Mouse (Mus musculus) forebrain, embryonic 11.5 days (tissue): ENCODE results near the gene Lamtor2. TPM values are rescaled to one million over a fixed set of nuclear protein-coding genes. Genes with fewer than 3 reads are reported as not detected.

Experiments used
- ATAC-seq: fragments of 200-750 bp; cut with Nextera tagmentation; replicated peaks from 2 replicates; pipeline ENCODE4 v1.8.0; 2017; ENCODE audit warnings: moderate TSS enrichment; ENCODE audit not compliant: low FRiP score
- DNase-seq: peaks from one replicate; pipeline ENCODE4 v3.0.0-alpha.2; 2017; ENCODE audit warnings: low spot score
- H3K27ac ChIP-seq: fragments of 300-500 bp; sonication (generic); 2 replicates; pipeline ENCODE4 v1.5.1; 2014; ENCODE audit warnings: low read depth, low read length
- H3K27me3 ChIP-seq: fragments of 300-500 bp; sonication (generic); 2 replicates; pipeline ENCODE4 v1.6.1; 2014; ENCODE audit warnings: mild to moderate bottlenecking, low read length, mixed read lengths; ENCODE audit not compliant: control insufficient read depth, insufficient read depth
- H3K36me3 ChIP-seq: fragments of 300-500 bp; sonication (generic); 2 replicates; pipeline ENCODE4 v1.6.1; 2014; ENCODE audit warnings: mild to moderate bottlenecking, low read length, moderate library complexity, mixed read lengths; ENCODE audit not compliant: control insufficient read depth, insufficient read depth
- H3K4me1 ChIP-seq: fragments of 300-500 bp; sonication (generic); replicated peaks from 2 replicates; pipeline ENCODE4 v1.6.1; 2014; ENCODE audit warnings: low read length, mixed read lengths; ENCODE audit not compliant: control insufficient read depth, insufficient read depth
- H3K4me2 ChIP-seq: fragments of 300-500 bp; sonication (generic); 2 replicates; pipeline ENCODE4 v1.6.1; 2014; ENCODE audit warnings: low read depth, mild to moderate bottlenecking, low read length, moderate library complexity, mixed read lengths; ENCODE audit not compliant: severe bottlenecking
- H3K4me3 ChIP-seq: fragments of 300-500 bp; sonication (generic); 2 replicates; pipeline ENCODE4 v1.5.1; 2014; ENCODE audit warnings: low read depth, low read length
- H3K9ac ChIP-seq: fragments of 300-500 bp; sonication (generic); 2 replicates; pipeline ENCODE4 v1.6.1; 2014; ENCODE audit warnings: low read length
- H3K9me3 ChIP-seq: fragments of 300-500 bp; sonication (generic); 2 replicates; pipeline ENCODE4 v1.6.1; 2016; ENCODE audit warnings: low read length, mixed read lengths; ENCODE audit not compliant: control insufficient read depth
- WGBS: fragments of 180-500 bp; shearing (Covaris S2); extraction: QIAGEN DNeasy Blood & Tissue Kit; methylation state at CpG from one replicate; pipeline ENCODE4 v1.1.7; 2014; 5-methylcytosine and 5-hydroxymethylcytosine counted together
- polyA plus RNA-seq: library from polyadenylated mRNA; unstranded; fragments of >200 nt; fragmentation: Nextera tagmentation; extraction: Ambion mirVana; gene quantifications from 2 replicates; pipeline ENCODE4 v1.2.1, GENCODE M21; 2014

Gene Lamtor2
- polyA plus RNA-seq, 1 experiment from 2014 or later: 89.3 TPM

GRCm38 (mm10) chr3:88530082-88530864, 22.6 kb downstream of the Lamtor2 start:
- H3K27ac ChIP-seq: peak overlapping the region; percentile 99
- peak overlapping the region; percentile 91 for H3K4me2 ChIP-seq
- H3K4me1 ChIP-seq: peaks cover 26% of the 10 kb centered on the region
- H3K36me3 ChIP-seq: no peaks in the 10 kb centered on the region
- H3K4me3 ChIP-seq: peak overlapping the region; percentile 96
- 2% methylated on average over 11 of the region's 11 CpGs for WGBS
- no peaks in the 10 kb centered on the region for H3K9me3 ChIP-seq
- DNase-seq (peak; percentile 67), ATAC-seq (no peak)
- no peaks in the 10 kb centered on the region for H3K27me3 ChIP-seq
- peak overlapping the region; percentile 100 for H3K9ac ChIP-seq

- H3K4me3 ChIP-seq: peak overlapping the region; percentile 96
- peak overlapping the region; percentile 91 for H3K4me2 ChIP-seq
- H3K4me1 ChIP-seq: peaks cover 20% of the 10 kb centered on the region
- 26% methylated on average over 7 of the region's 7 CpGs for WGBS
- ATAC-seq: no peak
- peaks cover 3% of the 10 kb centered on the region; the same call in 1 of the 2 replicates for H3K36me3 ChIP-seq
- peak overlapping the region; percentile 100 for H3K9ac ChIP-seq
- DNase-seq: peak; percentile 62
- no peaks in the 10 kb centered on the region for H3K27me3 ChIP-seq
- H3K27ac ChIP-seq: peak overlapping the region; percentile 99
- H3K9me3 ChIP-seq: no peaks in the 10 kb centered on the region
Measured at GRCm38 (mm10) chr3:88529204-88530000, 23.5 kb downstream of the Lamtor2 start.

- Histone ChIP-seq H3K9me3 (no peaks in the 10 kb centered on the region), H3K4me2 (no peak overlapping the region), H3K4me1 (peaks cover 20% of the 10 kb centered on the region), H3K36me3 (peaks cover 3% of the 10 kb centered on the region; the same call in 1 of the 2 replicates), H3K4me3 (no peak overlapping the region), H3K9ac (no peak overlapping the region), H3K27ac (no peak overlapping the region), H3K27me3 (no peaks in the 10 kb centered on the region)
- WGBS: 82% methylated on average over 11 of the region's 11 CpGs
- ATAC-seq (no peak), DNase-seq (no peak)
Measured at GRCm38 (mm10) chr3:88528646-88529045, 24.2 kb downstream of the Lamtor2 start.

GRCm38 (mm10) chr3:88527565-88527964, 25.3 kb downstream of the Lamtor2 start:
- peak overlapping the region; percentile 19; the same call in 1 of the 2 replicates for H3K27ac ChIP-seq
- H3K27me3 ChIP-seq: no peaks in the 10 kb centered on the region
- ATAC-seq (no peak), DNase-seq (peak; percentile 57)
- H3K36me3 ChIP-seq: peaks cover 3% of the 10 kb centered on the region; the same call in 1 of the 2 replicates
- H3K4me3 ChIP-seq: no peak overlapping the region
- H3K9me3 ChIP-seq: no peaks in the 10 kb centered on the region
- H3K4me1 ChIP-seq: peaks cover 20% of the 10 kb centered on the region
- peak overlapping the region; percentile 28; the same call in 1 of the 2 replicates for H3K4me2 ChIP-seq
- H3K9ac ChIP-seq: peak overlapping the region; percentile 33
- 25% methylated on average over 8 of the region's 8 CpGs for WGBS

GRCm38 (mm10) chr3:88526157-88527131, 26.4 kb downstream of the Lamtor2 start:
- H3K4me2 ChIP-seq: peak overlapping the region; percentile 27; the same call in 1 of the 2 replicates
- no peak overlapping the region; the same call in 1 of the 2 replicates for H3K9ac ChIP-seq
- peaks cover 20% of the 10 kb centered on the region for H3K4me1 ChIP-seq
- ATAC-seq (peak; percentile 70), DNase-seq (peak; percentile 95)
- no peaks in the 10 kb centered on the region for H3K27me3 ChIP-seq
- WGBS: 36% methylated on average over 17 of the region's 17 CpGs
- no peak overlapping the region for H3K27ac ChIP-seq
- 0 out of 2 replicates have a peak overlapping the region, but pooled peaks have one; percentile 12 for H3K4me3 ChIP-seq
- H3K36me3 ChIP-seq: peaks cover 3% of the 10 kb centered on the region; the same call in 1 of the 2 replicates
- no peaks in the 10 kb centered on the region for H3K9me3 ChIP-seq

GRCm38 (mm10) chr3:88525021-88525420, 27.9 kb downstream of the Lamtor2 start:
- Histone ChIP-seq H3K4me2 (no peak overlapping the region), H3K36me3 (peaks cover 3% of the 10 kb centered on the region; the same call in 1 of the 2 replicates), H3K9ac (no peak overlapping the region), H3K4me3 (no peak overlapping the region), H3K27ac (no peak overlapping the region), H3K27me3 (no peaks in the 10 kb centered on the region), H3K9me3 (no peaks in the 10 kb centered on the region), H3K4me1 (peaks cover 16% of the 10 kb centered on the region)
- WGBS: 89% methylated on average over 5 of the region's 5 CpGs
- DNase-seq (no peak), ATAC-seq (no peak)

GRCm38 (mm10) chr3:88523027-88523426, 29.8 kb downstream of the Lamtor2 start:
- H3K4me1 ChIP-seq: peaks cover 8% of the 10 kb centered on the region
- no peaks in the 10 kb centered on the region for H3K27me3 ChIP-seq
- H3K9ac ChIP-seq: no peak overlapping the region
- no peak overlapping the region for H3K4me2 ChIP-seq
- 89% methylated on average over 8 of the region's 8 CpGs for WGBS
- H3K9me3 ChIP-seq: no peaks in the 10 kb centered on the region
- no peak for ATAC-seq
- H3K36me3 ChIP-seq: peaks cover 3% of the 10 kb centered on the region; the same call in 1 of the 2 replicates
- H3K4me3 ChIP-seq: no peak overlapping the region
- DNase-seq: peak; percentile 41
- H3K27ac ChIP-seq: no peak overlapping the region
